Mouse (Mus musculus): ENCODE measurements around the gene Ugt2b35. TPM values are rescaled to one million over a fixed set of nuclear protein-coding genes. Genes with fewer than 3 reads are reported as not detected.
"Not testable (repeated sequence)": the region's sequence is repeated elsewhere in the genome, so short reads cannot be mapped to it uniquely, and the experiment has no call there.

Gene Ugt2b35
- polyA plus RNA-seq (2014; fragmentation: Nextera tagmentation; extraction: Ambion mirVana) = not detected in 2 replicates

GRCm38 (mm10) chr5:87000395-87001073 is at the start of gene Ugt2b35:
Ugt2b35 (plus strand) TSS chr5:87000860.
- no peak within 1 kb of the TSS for H3K9ac ChIP-seq (ENCODE audit: low read depth, low read length)
- 72% methylated on average over 4 of the region's 4 CpGs for WGBS
- H3K9me3 ChIP-seq (ENCODE audit: control insufficient read depth, low read length) = no peaks in the 10 kb centered on the region
- H3K36me3 ChIP-seq (ENCODE audit: control insufficient read depth, insufficient read depth, low read length) = no peaks in the 10 kb centered on the region
- H3K4me2 ChIP-seq (replicated peaks; ENCODE audit: low read depth, low read length) = no peak within 1 kb of the TSS
- no peaks in the 10 kb centered on the region for H3K4me1 ChIP-seq (ENCODE audit: control insufficient read depth, insufficient read depth, low read length)
- no peak for ATAC-seq (ENCODE audit: low FRiP score, low TSS enrichment)
- H3K4me3 ChIP-seq (ENCODE audit: low read length) = no peak within 1 kb of the TSS
- H3K27me3 ChIP-seq (ENCODE audit: control insufficient read depth, insufficient read depth, low read length) = no peaks in the 10 kb centered on the region
- H3K27ac ChIP-seq (ENCODE audit: low read depth, low read length) = no peak within 1 kb of the TSS

GRCm38 (mm10) chr5:86960504-86960903 is 40.2 kb upstream of the Ugt2b35 start:
- no peaks in the 10 kb centered on the region for H3K4me1 ChIP-seq (ENCODE audit: control insufficient read depth, insufficient read depth, low read length)
- no peaks in the 10 kb centered on the region for H3K27me3 ChIP-seq (ENCODE audit: control insufficient read depth, insufficient read depth, low read length)
- H3K27ac ChIP-seq (ENCODE audit: low read depth, low read length) = no peak overlapping the region
- H3K9ac ChIP-seq (ENCODE audit: low read depth, low read length) = no peak overlapping the region
- H3K4me2 ChIP-seq (replicated peaks; ENCODE audit: low read depth, low read length) = no peak overlapping the region
- H3K36me3 ChIP-seq (ENCODE audit: control insufficient read depth, insufficient read depth, low read length) = no peaks in the 10 kb centered on the region
- ATAC-seq (ENCODE audit: low FRiP score, low TSS enrichment) = no peak
- WGBS = 88% methylated on average over 3 of the region's 3 CpGs
- no peak overlapping the region for H3K4me3 ChIP-seq (ENCODE audit: low read length)
- 0 out of 2 replicates have a peak, but pooled peaks cover 3% of the 10 kb centered on the region for H3K9me3 ChIP-seq (ENCODE audit: control insufficient read depth, low read length)

DNA sequence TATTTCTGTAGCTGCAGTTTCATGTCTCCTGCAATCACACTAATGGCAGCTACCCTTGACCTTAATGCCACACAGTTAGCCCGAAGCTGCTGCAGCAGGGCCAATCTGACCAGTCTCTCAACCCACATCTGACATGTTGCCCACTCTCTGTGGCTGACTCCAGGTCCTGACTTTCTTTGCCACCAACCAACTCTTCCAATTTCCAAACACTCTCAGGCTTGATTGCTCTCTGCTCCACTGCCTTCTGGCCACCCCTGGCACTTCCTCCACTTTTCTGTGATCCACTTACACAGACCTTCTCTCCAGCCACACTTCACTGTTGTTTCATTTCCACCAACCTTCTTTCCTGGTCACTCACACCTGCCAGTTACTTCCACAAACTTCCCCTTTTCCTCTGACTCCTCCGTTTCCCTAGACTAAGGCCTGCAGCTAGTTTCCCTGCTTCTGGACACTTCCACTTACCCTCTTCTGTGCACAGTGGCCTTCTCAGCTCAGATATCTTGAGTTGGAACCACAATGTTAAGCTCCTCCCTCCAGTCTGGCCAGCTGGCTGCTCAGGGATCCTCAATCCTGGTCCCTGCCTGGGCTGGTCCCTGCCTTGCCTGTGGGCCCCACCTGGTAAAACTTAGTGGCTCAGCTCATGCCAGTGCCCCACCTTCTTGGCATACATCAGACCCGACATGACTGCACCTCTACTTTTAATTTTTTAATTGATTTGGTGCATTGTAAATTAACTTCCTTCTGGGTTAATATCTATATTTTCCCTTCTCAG is 38.9 kb upstream of the Ugt2b35 start:
- Histone ChIP-seq H3K9ac (ENCODE audit: low read depth, low read length) (no peak overlapping the region), H3K9me3 (ENCODE audit: control insufficient read depth, low read length) (0 out of 2 replicates have a peak, but pooled peaks cover 3% of the 10 kb centered on the region), H3K27ac (ENCODE audit: low read depth, low read length) (no peak overlapping the region), H3K4me1 (ENCODE audit: control insufficient read depth, insufficient read depth, low read length) (no peaks in the 10 kb centered on the region), H3K4me2 (replicated peaks; ENCODE audit: low read depth, low read length) (no peak overlapping the region), H3K36me3 (ENCODE audit: control insufficient read depth, insufficient read depth, low read length) (no peaks in the 10 kb centered on the region), H3K4me3 (ENCODE audit: low read length) (no peak overlapping the region), H3K27me3 (ENCODE audit: control insufficient read depth, insufficient read depth, low read length) (no peaks in the 10 kb centered on the region)
- no peak for ATAC-seq (ENCODE audit: low FRiP score, low TSS enrichment)
- WGBS = 70% methylated on average over 3 of the region's 3 CpGs

DNA sequence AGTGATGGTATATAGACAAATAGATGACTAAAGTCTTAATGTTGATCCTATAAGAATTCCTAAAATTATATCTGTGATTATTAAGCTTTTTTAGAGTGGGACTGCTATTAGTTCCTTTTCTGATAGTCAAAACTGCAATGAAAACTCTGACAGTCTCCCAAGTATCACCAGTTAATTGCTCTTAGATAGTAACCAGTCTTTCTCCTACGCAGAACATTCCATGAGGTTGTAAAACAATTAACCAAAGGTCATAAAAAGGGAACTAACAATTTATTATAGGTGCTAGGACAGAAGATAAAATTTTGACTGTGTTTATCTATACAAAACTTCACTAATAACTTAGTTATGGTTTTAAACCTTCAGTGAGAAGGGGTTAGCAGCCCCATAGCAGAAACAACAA is 37.8 kb upstream of the Ugt2b35 start:
- H3K4me2 ChIP-seq (replicated peaks; ENCODE audit: low read depth, low read length); ATAC-seq (ENCODE audit: low FRiP score, low TSS enrichment); H3K27ac ChIP-seq (ENCODE audit: low read depth, low read length); H3K27me3 ChIP-seq (ENCODE audit: control insufficient read depth, insufficient read depth, low read length); H3K9ac ChIP-seq (ENCODE audit: low read depth, low read length); H3K4me3 ChIP-seq (ENCODE audit: low read length); H3K4me1 ChIP-seq (ENCODE audit: control insufficient read depth, insufficient read depth, low read length); H3K36me3 ChIP-seq (ENCODE audit: control insufficient read depth, insufficient read depth, low read length); H3K9me3 ChIP-seq (ENCODE audit: control insufficient read depth, low read length): not testable (repeated sequence)
- 20% methylated on average over 1 of the region's 1 CpGs for WGBS

DNA sequence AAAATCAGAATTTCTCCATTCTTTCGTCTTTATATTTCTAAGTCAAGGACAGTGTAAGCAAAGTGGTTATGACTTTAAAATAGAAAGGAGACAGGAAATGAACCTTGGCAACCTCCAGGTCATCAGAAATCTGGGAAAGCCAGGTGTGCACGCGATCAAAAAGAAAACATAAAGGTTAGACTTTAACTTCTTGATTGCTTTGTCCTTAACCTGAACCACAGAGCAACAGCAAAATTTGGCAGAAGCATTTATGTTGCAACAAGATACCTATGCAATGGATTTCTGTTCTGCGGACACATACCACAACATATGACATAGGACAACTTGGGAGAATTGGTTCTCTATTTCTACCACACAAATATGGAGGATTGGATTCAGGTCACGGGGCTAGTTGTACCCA is 33.4 kb upstream of the Ugt2b35 start:
- H3K36me3 ChIP-seq (ENCODE audit: control insufficient read depth, insufficient read depth, low read length); H3K4me3 ChIP-seq (ENCODE audit: low read length); H3K27me3 ChIP-seq (ENCODE audit: control insufficient read depth, insufficient read depth, low read length); H3K27ac ChIP-seq (ENCODE audit: low read depth, low read length); ATAC-seq (ENCODE audit: low FRiP score, low TSS enrichment); H3K4me2 ChIP-seq (replicated peaks; ENCODE audit: low read depth, low read length); H3K9ac ChIP-seq (ENCODE audit: low read depth, low read length); H3K4me1 ChIP-seq (ENCODE audit: control insufficient read depth, insufficient read depth, low read length); H3K9me3 ChIP-seq (ENCODE audit: control insufficient read depth, low read length): not testable (repeated sequence)
- 84% methylated on average over 5 of the region's 5 CpGs for WGBS

DNA sequence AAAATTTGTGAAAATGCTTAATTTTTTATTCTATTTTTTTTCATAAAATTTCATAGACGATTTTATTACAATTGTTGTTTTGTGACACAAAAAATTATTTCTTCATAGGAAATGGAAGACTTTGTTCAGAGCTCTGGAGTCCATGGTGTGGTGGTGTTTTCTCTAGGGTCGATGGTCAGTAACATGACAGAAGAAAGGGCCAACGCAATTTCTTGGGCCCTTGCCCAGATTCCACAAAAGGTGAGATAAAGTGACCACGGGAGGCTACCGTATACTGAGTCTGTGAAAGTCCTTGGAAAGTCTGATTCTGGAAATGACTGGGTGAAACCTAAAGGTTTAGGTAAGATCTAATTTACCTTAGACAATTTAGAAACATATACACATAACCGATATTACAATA is 4.1 kb downstream of the Ugt2b35 start:
- no peaks in the 10 kb centered on the region for H3K9me3 ChIP-seq (ENCODE audit: control insufficient read depth, low read length)
- no peaks in the 10 kb centered on the region for H3K36me3 ChIP-seq (ENCODE audit: control insufficient read depth, insufficient read depth, low read length)
- H3K27me3 ChIP-seq (ENCODE audit: control insufficient read depth, insufficient read depth, low read length) = no peaks in the 10 kb centered on the region
- no peak overlapping the region for H3K27ac ChIP-seq (ENCODE audit: low read depth, low read length)
- no peak overlapping the region for H3K9ac ChIP-seq (ENCODE audit: low read depth, low read length)
- 82% methylated on average over 6 of the region's 6 CpGs for WGBS
- no peak overlapping the region for H3K4me2 ChIP-seq (replicated peaks; ENCODE audit: low read depth, low read length)
- no peaks in the 10 kb centered on the region for H3K4me1 ChIP-seq (ENCODE audit: control insufficient read depth, insufficient read depth, low read length)
- ATAC-seq (ENCODE audit: low FRiP score, low TSS enrichment) = no peak
- no peak overlapping the region for H3K4me3 ChIP-seq (ENCODE audit: low read length)

- no peak overlapping the region for H3K9ac ChIP-seq (ENCODE audit: low read depth, low read length)
- H3K36me3 ChIP-seq (ENCODE audit: control insufficient read depth, insufficient read depth, low read length) = no peaks in the 10 kb centered on the region
- no peaks in the 10 kb centered on the region for H3K27me3 ChIP-seq (ENCODE audit: control insufficient read depth, insufficient read depth, low read length)
- no peak overlapping the region for H3K4me3 ChIP-seq (ENCODE audit: low read length)
- no peaks in the 10 kb centered on the region for H3K9me3 ChIP-seq (ENCODE audit: control insufficient read depth, low read length)
- no peak overlapping the region for H3K4me2 ChIP-seq (replicated peaks; ENCODE audit: low read depth, low read length)
- no peak overlapping the region for H3K27ac ChIP-seq (ENCODE audit: low read depth, low read length)
- H3K4me1 ChIP-seq (ENCODE audit: control insufficient read depth, insufficient read depth, low read length) = no peaks in the 10 kb centered on the region
- WGBS = 75% methylated on average over 3 of the region's 3 CpGs
- ATAC-seq (ENCODE audit: low FRiP score, low TSS enrichment) = no peak
Observed at GRCm38 (mm10) chr5:87015477-87015876, 14.8 kb downstream of the Ugt2b35 start.

- no peaks in the 10 kb centered on the region for H3K36me3 ChIP-seq (ENCODE audit: control insufficient read depth, insufficient read depth, low read length)
- 75% methylated on average over 3 of the region's 3 CpGs for WGBS
- H3K27ac ChIP-seq (ENCODE audit: low read depth, low read length) = no peak overlapping the region
- H3K4me1 ChIP-seq (ENCODE audit: control insufficient read depth, insufficient read depth, low read length) = no peaks in the 10 kb centered on the region
- ATAC-seq (ENCODE audit: low FRiP score, low TSS enrichment) = no peak
- no peaks in the 10 kb centered on the region for H3K27me3 ChIP-seq (ENCODE audit: control insufficient read depth, insufficient read depth, low read length)
- no peak overlapping the region for H3K4me2 ChIP-seq (replicated peaks; ENCODE audit: low read depth, low read length)
- H3K4me3 ChIP-seq (ENCODE audit: low read length) = no peak overlapping the region
- no peaks in the 10 kb centered on the region for H3K9me3 ChIP-seq (ENCODE audit: control insufficient read depth, low read length)
- no peak overlapping the region for H3K9ac ChIP-seq (ENCODE audit: low read depth, low read length)
Observed at GRCm38 (mm10) chr5:87027359-87027758, 26.7 kb downstream of the Ugt2b35 start.

- Histone ChIP-seq H3K9me3 (ENCODE audit: control insufficient read depth, low read length) (no peaks in the 10 kb centered on the region), H3K27me3 (ENCODE audit: control insufficient read depth, insufficient read depth, low read length) (no peaks in the 10 kb centered on the region), H3K4me2 (replicated peaks; ENCODE audit: low read depth, low read length) (no peak overlapping the region), H3K36me3 (ENCODE audit: control insufficient read depth, insufficient read depth, low read length) (no peaks in the 10 kb centered on the region), H3K4me3 (ENCODE audit: low read length) (no peak overlapping the region), H3K4me1 (ENCODE audit: control insufficient read depth, insufficient read depth, low read length) (no peaks in the 10 kb centered on the region), H3K9ac (ENCODE audit: low read depth, low read length) (no peak overlapping the region), H3K27ac (ENCODE audit: low read depth, low read length) (no peak overlapping the region)
- 74% methylated on average over 1 of the region's 1 CpGs for WGBS
- no peak for ATAC-seq (ENCODE audit: low FRiP score, low TSS enrichment)
Observed at GRCm38 (mm10) chr5:87030624-87031023, 30.0 kb downstream of the Ugt2b35 start.

All from kidney, embryonic 14.5 days (tissue).